Mouse (Mus musculus): Measurements from ENCODE around the gene Dph6. TPM values are rescaled to one million over a fixed set of nuclear protein-coding genes. Genes with fewer than 3 reads are reported as not detected.

Dph6 gene
- polyA plus RNA-seq (2012; rRNA removed) = 25.1 and 26.4 TPM in 2 replicates
- 21.7 and 23.4 TPM in 2 replicates for polyA plus RNA-seq (2014; fragmentation: Nextera tagmentation; extraction: Ambion mirVana)

DNA sequence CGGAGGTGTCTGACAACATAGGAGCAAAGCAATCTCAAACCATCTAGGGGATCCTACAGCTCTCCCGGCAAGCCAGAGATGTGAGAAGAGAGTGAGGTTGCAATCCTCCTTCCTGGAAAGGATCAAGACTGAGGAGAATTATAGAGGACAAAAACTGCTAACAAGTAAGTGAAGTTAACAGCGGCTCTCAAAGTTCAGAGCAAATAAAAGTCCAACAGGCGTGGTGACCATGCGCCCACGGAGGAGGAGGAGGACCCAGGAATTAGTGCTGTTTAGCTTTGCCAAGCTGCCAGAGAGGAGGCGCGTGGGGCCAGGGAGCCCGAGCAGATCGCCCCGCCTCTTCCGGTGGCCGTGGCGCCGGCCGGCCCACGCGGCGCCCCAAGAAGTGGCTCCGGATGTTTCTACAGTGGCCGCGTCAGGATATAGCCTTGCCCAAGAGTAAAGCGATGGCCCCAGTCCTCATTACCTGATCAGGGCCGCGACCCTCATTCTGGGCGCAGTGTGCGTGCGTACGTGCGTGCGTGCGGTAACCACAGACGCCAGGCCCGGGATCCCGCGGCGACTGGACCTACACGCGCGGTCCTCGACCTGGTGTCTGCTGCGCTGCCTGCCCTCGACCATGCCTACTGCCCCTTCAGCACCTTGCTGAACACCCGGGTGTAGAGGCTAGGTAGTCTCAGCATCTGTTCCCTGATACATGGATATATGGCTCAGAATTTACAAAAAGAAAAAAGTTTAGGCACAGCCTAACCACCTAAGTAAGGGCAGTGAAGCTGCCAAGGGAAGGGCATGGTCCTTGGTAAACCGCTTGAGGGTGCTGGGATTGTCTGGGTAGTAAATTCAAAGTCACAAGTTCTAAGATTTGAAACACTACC, at the start of gene Dph6:
TSS of gene Dph6 (minus strand) at position 600 of the 875 bp plus-strand sequence.
- no peaks in the 10 kb centered on the region for H3K9me3 ChIP-seq (ENCODE audit: control insufficient read depth, low read length)
- DNase-seq (ENCODE audit: low spot score) (peak; percentile 84), ATAC-seq (ENCODE audit: low FRiP score, low read depth) (peak; percentile 95)
- peak within 1 kb of the TSS; percentile 91 for H3K9ac ChIP-seq (ENCODE audit: low read depth, low read length, severe bottlenecking)
- H3K4me3 ChIP-seq (replicated peaks; ENCODE audit: low read length) = peak within 1 kb of the TSS; percentile 64
- H3K27ac ChIP-seq (replicated peaks; ENCODE audit: low read depth, low read length) = peak within 1 kb of the TSS; percentile 93
- under 1% methylated on average over 44 of the region's 45 CpGs for WGBS
- no peaks in the 10 kb centered on the region for H3K27me3 ChIP-seq (ENCODE audit: control insufficient read depth, insufficient read depth, low read length)
- H3K4me2 ChIP-seq (replicated peaks; ENCODE audit: low read depth, low read length, severe bottlenecking) = peak within 1 kb of the TSS; percentile 65
- TF ChIP-seq POLR2A (IDR thresholded peaks at IDR 0.05; ENCODE audit: borderline replicate concordance, extremely low read depth, insufficient read depth, insufficient read length) = peak; percentile 57; the same call in 1 of the 2 replicates
- H3K4me1 ChIP-seq (ENCODE audit: control insufficient read depth, insufficient read depth, low read length) = no peaks in the 10 kb centered on the region
- H3K36me3 ChIP-seq (ENCODE audit: control insufficient read depth, insufficient read depth, low read length) = no peaks in the 10 kb centered on the region

DNA sequence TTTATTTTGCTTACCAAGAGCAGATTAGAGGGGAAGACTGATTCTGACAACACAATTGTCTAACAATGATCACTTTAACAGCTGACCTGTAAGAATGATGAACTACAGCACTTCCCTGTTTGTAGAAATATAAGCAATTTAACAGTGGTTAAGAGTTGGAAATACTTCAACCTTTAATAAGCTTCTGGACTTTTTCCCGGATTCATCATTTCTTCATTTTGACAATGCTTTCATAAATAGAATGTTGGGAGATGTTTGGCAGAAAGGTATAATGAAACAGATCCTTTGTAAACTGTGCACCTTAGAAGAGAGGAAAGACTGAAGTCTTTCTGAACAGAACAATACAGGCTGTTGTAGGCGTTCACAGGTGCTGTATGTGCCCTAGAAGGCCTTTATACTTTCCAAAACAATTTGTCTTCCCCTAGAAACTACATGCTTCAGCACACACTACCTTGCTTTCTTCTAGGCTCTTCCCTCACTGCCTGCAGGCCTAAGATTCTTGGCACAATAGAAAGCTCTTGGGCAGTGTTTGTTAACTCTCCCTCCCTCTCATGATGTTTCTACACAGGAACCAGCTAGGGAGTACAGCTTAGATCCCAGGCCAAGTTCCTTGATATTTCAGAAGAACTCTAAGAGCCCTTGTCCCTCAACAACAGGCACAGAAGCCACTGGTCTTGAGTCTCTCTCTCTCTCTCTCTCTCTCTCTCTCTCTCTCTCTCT, 46.4 kb upstream of the Dph6 start:
- no peak overlapping the region for H3K4me2 ChIP-seq (replicated peaks; ENCODE audit: low read depth, low read length, severe bottlenecking)
- WGBS = 69% methylated on average over 2 of the region's 2 CpGs
- no peaks in the 10 kb centered on the region for H3K36me3 ChIP-seq (ENCODE audit: control insufficient read depth, insufficient read depth, low read length)
- DNase-seq (ENCODE audit: low spot score) (peak; percentile 45), ATAC-seq (ENCODE audit: low FRiP score, low read depth) (no peak)
- no peak overlapping the region for H3K9ac ChIP-seq (ENCODE audit: low read depth, low read length, severe bottlenecking)
- H3K4me3 ChIP-seq (replicated peaks; ENCODE audit: low read length) = no peak overlapping the region
- no peaks in the 10 kb centered on the region for H3K9me3 ChIP-seq (ENCODE audit: control insufficient read depth, low read length)
- H3K4me1 ChIP-seq (ENCODE audit: control insufficient read depth, insufficient read depth, low read length) = no peaks in the 10 kb centered on the region
- H3K27me3 ChIP-seq (ENCODE audit: control insufficient read depth, insufficient read depth, low read length) = no peaks in the 10 kb centered on the region
- TF ChIP-seq POLR2A (IDR thresholded peaks at IDR 0.05; ENCODE audit: borderline replicate concordance, extremely low read depth, insufficient read depth, insufficient read length) = no peak
- no peak overlapping the region for H3K27ac ChIP-seq (replicated peaks; ENCODE audit: low read depth, low read length)

DNA sequence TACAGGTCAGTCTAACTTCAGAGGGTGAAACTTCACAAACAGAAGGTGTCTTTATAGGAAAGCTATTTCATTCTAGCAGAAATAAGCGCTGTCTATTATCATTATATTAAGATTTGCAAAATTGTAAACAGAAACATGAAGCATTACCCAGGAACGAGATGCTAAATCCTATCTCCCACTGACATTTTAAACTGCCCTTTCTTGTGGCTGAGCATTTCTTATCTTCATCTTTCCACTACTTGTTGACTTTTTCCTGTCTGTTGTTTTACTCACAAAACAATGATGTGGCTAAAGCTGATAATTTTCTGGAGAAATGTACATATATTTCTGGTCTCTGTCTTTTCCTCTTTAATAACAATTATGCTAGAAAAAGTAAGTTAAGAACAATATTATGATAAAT, 36.8 kb upstream of the Dph6 start:
- 69% methylated on average over 2 of the region's 2 CpGs for WGBS
- Histone ChIP-seq H3K4me2 (replicated peaks; ENCODE audit: low read depth, low read length, severe bottlenecking) (no peak overlapping the region), H3K36me3 (ENCODE audit: control insufficient read depth, insufficient read depth, low read length) (no peaks in the 10 kb centered on the region), H3K9me3 (ENCODE audit: control insufficient read depth, low read length) (no peaks in the 10 kb centered on the region), H3K9ac (ENCODE audit: low read depth, low read length, severe bottlenecking) (no peak overlapping the region), H3K4me3 (replicated peaks; ENCODE audit: low read length) (no peak overlapping the region), H3K27me3 (ENCODE audit: control insufficient read depth, insufficient read depth, low read length) (no peaks in the 10 kb centered on the region), H3K27ac (replicated peaks; ENCODE audit: low read depth, low read length) (no peak overlapping the region), H3K4me1 (ENCODE audit: control insufficient read depth, insufficient read depth, low read length) (no peaks in the 10 kb centered on the region)
- no peak for ATAC-seq (ENCODE audit: low FRiP score, low read depth)
- no peak for DNase-seq (ENCODE audit: low spot score)
- TF ChIP-seq POLR2A (IDR thresholded peaks at IDR 0.05; ENCODE audit: borderline replicate concordance, extremely low read depth, insufficient read depth, insufficient read length) = no peak

DNA sequence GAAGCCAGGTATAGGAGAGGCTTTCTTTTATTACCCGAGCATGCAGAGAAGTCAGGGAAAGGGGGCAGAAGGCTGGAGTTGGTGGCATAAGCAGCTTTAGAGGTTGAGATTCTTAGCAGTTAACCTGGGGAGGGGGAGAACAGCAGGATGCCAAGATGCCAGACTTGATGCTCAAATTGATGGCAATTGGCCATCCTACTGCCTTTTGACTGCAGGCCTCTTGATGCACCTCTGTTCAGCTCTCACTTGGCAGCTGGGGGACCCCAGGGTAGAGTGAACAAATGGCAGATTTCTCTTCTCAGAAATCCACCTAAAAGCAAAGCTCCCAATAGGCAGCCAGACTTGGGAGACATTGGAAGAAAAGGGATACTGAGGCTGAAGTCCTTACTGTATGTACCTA, 32.7 kb upstream of the Dph6 start:
- WGBS = 75% methylated on average over 1 of the region's 1 CpGs
- Histone ChIP-seq H3K9ac (ENCODE audit: low read depth, low read length, severe bottlenecking) (no peak overlapping the region), H3K27me3 (ENCODE audit: control insufficient read depth, insufficient read depth, low read length) (no peaks in the 10 kb centered on the region), H3K27ac (replicated peaks; ENCODE audit: low read depth, low read length) (no peak overlapping the region), H3K4me3 (replicated peaks; ENCODE audit: low read length) (no peak overlapping the region), H3K9me3 (ENCODE audit: control insufficient read depth, low read length) (no peaks in the 10 kb centered on the region), H3K36me3 (ENCODE audit: control insufficient read depth, insufficient read depth, low read length) (no peaks in the 10 kb centered on the region), H3K4me2 (replicated peaks; ENCODE audit: low read depth, low read length, severe bottlenecking) (no peak overlapping the region), H3K4me1 (ENCODE audit: control insufficient read depth, insufficient read depth, low read length) (no peaks in the 10 kb centered on the region)
- ATAC-seq (ENCODE audit: low FRiP score, low read depth) (no peak), DNase-seq (ENCODE audit: low spot score) (no peak)
- TF ChIP-seq POLR2A (IDR thresholded peaks at IDR 0.05; ENCODE audit: borderline replicate concordance, extremely low read depth, insufficient read depth, insufficient read length) = no peak

DNA sequence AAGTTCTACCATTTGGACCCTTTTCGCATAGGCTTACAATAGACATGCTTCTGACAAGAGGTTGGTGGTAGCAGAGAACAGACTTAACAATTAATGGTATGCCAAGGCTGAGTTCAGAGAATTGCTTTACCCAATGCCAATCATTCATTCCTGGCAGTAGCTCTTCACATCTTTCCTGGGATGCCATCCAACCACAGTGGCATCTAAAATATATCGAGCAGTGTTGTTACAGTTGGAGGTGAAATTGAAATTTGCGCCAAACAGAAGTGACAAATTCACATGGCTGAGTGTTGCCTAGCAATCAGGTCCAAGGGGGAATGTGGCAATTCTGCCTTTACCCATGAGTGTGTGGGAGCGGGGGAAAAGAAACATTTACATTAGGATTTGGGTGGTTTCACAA, 32.3 kb upstream of the Dph6 start:
- no peak for DNase-seq (ENCODE audit: low spot score)
- Histone ChIP-seq H3K36me3 (ENCODE audit: control insufficient read depth, insufficient read depth, low read length) (no peaks in the 10 kb centered on the region), H3K4me1 (ENCODE audit: control insufficient read depth, insufficient read depth, low read length) (no peaks in the 10 kb centered on the region), H3K27me3 (ENCODE audit: control insufficient read depth, insufficient read depth, low read length) (no peaks in the 10 kb centered on the region), H3K4me2 (replicated peaks; ENCODE audit: low read depth, low read length, severe bottlenecking) (no peak overlapping the region), H3K9ac (ENCODE audit: low read depth, low read length, severe bottlenecking) (no peak overlapping the region), H3K9me3 (ENCODE audit: control insufficient read depth, low read length) (no peaks in the 10 kb centered on the region), H3K4me3 (replicated peaks; ENCODE audit: low read length) (no peak overlapping the region), H3K27ac (replicated peaks; ENCODE audit: low read depth, low read length) (no peak overlapping the region)
- 88% methylated on average over 4 of the region's 4 CpGs for WGBS
- ATAC-seq (ENCODE audit: low FRiP score, low read depth) = no peak
- TF ChIP-seq POLR2A (IDR thresholded peaks at IDR 0.05; ENCODE audit: borderline replicate concordance, extremely low read depth, insufficient read depth, insufficient read length) = no peak
